Mouse (Mus musculus) kidney, postnatal 36 days (tissue): ENCODE data around the gene Arap1.
A peak's percentile ranks its signal among the peaks of the same experiment; 100 is the strongest.

Experiments
- DNase-seq, 2 experiments: peaks; one replicate each; pipeline ENCODE4 v3.0.0; 2021 to 2022; ENCODE audit warnings: mixed read lengths in 2 of 2

Arap1 gene

GRCm38 (mm10) chr7:101347767-101348270 is at the start of gene Arap1:
Gene Arap1 (plus strand): TSS chr7:101348067.
- peak; percentile 63 to 86 for DNase-seq

- DNase-seq = no peak
Observed at GRCm38 (mm10) chr7:101298375-101298774, 49.5 kb upstream of the Arap1 start.

- DNase-seq = no peak
Observed at GRCm38 (mm10) chr7:101301361-101301880, 46.4 kb upstream of the Arap1 start.

GRCm38 (mm10) chr7:101301881-101302456 is 45.9 kb upstream of the Arap1 start, which contains the start of gene Atg16l2:
Gene Atg16l2 (minus strand): TSS chr7:101302251.
- DNase-seq = peak; percentile 92 to 96

GRCm38 (mm10) chr7:101302691-101303090 is 45.2 kb upstream of the Arap1 start:
- no peak for DNase-seq

- DNase-seq = no peak
Observed at GRCm38 (mm10) chr7:101306841-101307240, 41.0 kb upstream of the Arap1 start.

- DNase-seq = no peak
Observed at GRCm38 (mm10) chr7:101309985-101310326, 37.9 kb upstream of the Arap1 start.

GRCm38 (mm10) chr7:101310327-101311028 is 37.4 kb upstream of the Arap1 start:
- peak; percentile 99 for DNase-seq

- DNase-seq = no peak
Observed at GRCm38 (mm10) chr7:101311061-101311460, 36.8 kb upstream of the Arap1 start.

- peak in 1 of 2 experiments; percentile 61 for DNase-seq
Observed at GRCm38 (mm10) chr7:101313033-101313432, 34.8 kb upstream of the Arap1 start.

GRCm38 (mm10) chr7:101314396-101314795 is 33.5 kb upstream of the Arap1 start:
- DNase-seq = no peak

- DNase-seq = no peak
Observed at GRCm38 (mm10) chr7:101315699-101316098, 32.2 kb upstream of the Arap1 start.

- DNase-seq = no peak
Observed at GRCm38 (mm10) chr7:101316591-101317001, 31.3 kb upstream of the Arap1 start.

- DNase-seq = no peak
Observed at GRCm38 (mm10) chr7:101317014-101317413, 30.9 kb upstream of the Arap1 start, which contains the start of gene Stard10. Gene Stard10 (plus strand): TSS chr7:101317086.

- no peak for DNase-seq
Observed at GRCm38 (mm10) chr7:101318848-101319247, 29.0 kb upstream of the Arap1 start.

GRCm38 (mm10) chr7:101319796-101320195 is 28.1 kb upstream of the Arap1 start:
- no peak for DNase-seq

- peak; percentile 83 to 87 for DNase-seq
Observed at GRCm38 (mm10) chr7:101320399-101321217, 27.3 kb upstream of the Arap1 start.

GRCm38 (mm10) chr7:101321218-101321827 is 26.5 kb upstream of the Arap1 start:
- peak; percentile 56 to 70 for DNase-seq

GRCm38 (mm10) chr7:101323141-101323594 is 24.7 kb upstream of the Arap1 start:
- DNase-seq = peak; percentile 67 to 75

- DNase-seq = no peak
Observed at GRCm38 (mm10) chr7:101324142-101324962, 23.5 kb upstream of the Arap1 start.

GRCm38 (mm10) chr7:101326006-101326405 is 21.9 kb upstream of the Arap1 start:
- DNase-seq = peak; percentile 62 to 84
